In the genomic region with DNA sequence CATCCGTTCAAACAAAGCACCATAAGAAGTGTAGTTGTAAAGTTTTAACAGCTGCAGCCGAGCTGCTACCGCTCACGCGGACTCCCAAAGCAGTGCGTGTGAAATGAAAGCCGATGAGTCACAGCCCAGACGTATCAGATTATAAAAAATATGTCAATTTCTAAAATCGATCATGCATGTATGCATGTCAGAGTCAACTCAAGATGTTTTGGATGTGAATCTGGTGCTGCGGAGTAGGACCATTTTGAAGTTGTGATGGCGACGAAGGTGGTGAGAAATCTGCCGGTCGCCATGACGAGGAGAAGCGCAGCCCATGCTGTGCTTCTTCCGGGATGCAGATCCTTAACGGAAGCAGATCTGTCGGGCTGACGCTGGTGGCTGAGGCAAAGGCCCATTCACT, we compare ENCODE assay signal across 13 mouse cellular contexts.
DNase-seq lines count a peak whose midpoint lies in the region; ATAC-seq lines count a peak whose summit lies in the region.
"Had no signal": no experiment of that assay in that cellular context is flagged by ENCODE, and none has a peak within 500 bp of the region (broad histone marks: within the 10 kb centered on the region; RNA-seq: fewer than 3 reads in every experiment).

No protein-coding gene starts in this region.

- ATAC-seq in CD4-positive, CD25-positive, alpha-beta regulatory T cell, adult 4 months, result peak; percentile 51
- ATAC-seq: forebrain, embryonic 14.5 days had no signal

- intact Hi-C loops in left cerebral cortex, postnatal 25 days (cut with DNase I), result no loop called here

- peak; percentile 26 to 72 for DNase-seq in frontal cortex, adult 2 months (ENCODE audit: extremely low spot score in 1 of 2, low spot score in 1 of 2)
- DNase-seq in frontal cortex, postnatal 10 days (ENCODE audit: low spot score in 2 of 2), result no peak
- peak; percentile 45 for DNase-seq in layer of hippocampus, adult 11-12 months (ENCODE audit: low spot score)
- peak; percentile 66 to 82 for DNase-seq in left cerebral cortex, postnatal 25 days (ENCODE audit: low spot score in 2 of 2)
- no peak for DNase-seq in spleen, postnatal 10 days (ENCODE audit: low spot score in 2 of 2)
- no peak for DNase-seq in embryo, embryonic 11 days
- no peak for DNase-seq in lung, adult 18-20 months
- DNase-seq: adrenal gland, adult 2 months; heart, postnatal 36 days; liver; lung, postnatal 10 days had no signal

Comparison
In these comparisons a context has a peak if more than half of its experiments do, and no peak if none do; other contexts are left out.
1. DNase-seq: peak in frontal cortex, adult 2 months (2 of 2), layer of hippocampus, adult 11-12 months (single experiment) and left cerebral cortex, postnatal 25 days (2 of 2); none in frontal cortex, postnatal 10 days (0 of 2), spleen, postnatal 10 days (0 of 2), embryo, embryonic 11 days (single experiment) and lung, adult 18-20 months (0 of 2).